Mouse (Mus musculus) bone marrow, adult 2 months (tissue): ENCODE measurements around the gene Lrmda. TPM values are rescaled to one million over a fixed set of nuclear protein-coding genes. Genes with fewer than 3 reads are reported as not detected.

Source experiments
- H3K27ac ChIP-seq: fragments of 200-500 bp; 2 replicates; pipeline ENCODE4 v1.5.1; 2012; ENCODE audit warnings: low read depth, mild to moderate bottlenecking, control low read depth, inconsistent platforms, low read length; ENCODE audit not compliant: control insufficient read depth, poor library complexity, insufficient read depth
- H3K4me1 ChIP-seq: fragments of 200-500 bp; 2 replicates; pipeline ENCODE4 v1.6.1; 2011; ENCODE audit warnings: low read length; ENCODE audit not compliant: control insufficient read depth, insufficient read depth
- H3K4me3 ChIP-seq: fragments of 200-500 bp; replicated peaks from 2 replicates; pipeline ENCODE3; 2011; ENCODE audit warnings: mild to moderate bottlenecking, low read depth, low read length, control low read depth; ENCODE audit not compliant: control insufficient read depth
- CTCF ChIP-seq: fragments of 200-500 bp; IDR thresholded peaks from 2 replicates; pipeline ENCODE4 v1.5.1; 2011; ENCODE audit warnings: low read length, control low read depth; ENCODE audit not compliant: control insufficient read depth, insufficient read depth
- POLR2A ChIP-seq: fragments of 200-500 bp; IDR thresholded peaks from 2 replicates; pipeline ENCODE4 v1.6.1; 2011; ENCODE audit warnings: low read depth, mild to moderate bottlenecking, control low read depth, low read length, borderline replicate concordance; ENCODE audit not compliant: control insufficient read depth
- WGBS: fragments of 180-500 bp; shearing (Covaris S2); methylation state at CpG from one replicate; pipeline ENCODE4 v1.1.7; 2018; 5-methylcytosine and 5-hydroxymethylcytosine counted together
- polyA plus RNA-seq: library from polyadenylated mRNA; stranded (reverse); fragments of >200 nt; gene quantifications from 2 replicates; pipeline ENCODE4 v1.2.4, GENCODE M21; 2011; ENCODE audit warnings: low replicate concordance; ENCODE audit not compliant: missing spikeins, insufficient read depth, insufficient read length

Gene Lrmda
- polyA plus RNA-seq, 1 experiment = 3.8 TPM

GRCm38 (mm10) chr14:22089866-22090470 is 70.5 kb downstream of the Lrmda start:
- Histone ChIP-seq H3K27ac (no peak overlapping the region), H3K4me3 (no peak overlapping the region), H3K4me1 (peaks cover 2% of the 10 kb centered on the region; the same call in 1 of the 2 replicates)
- WGBS = 83% methylated on average over 8 of the region's 8 CpGs
- TF ChIP-seq CTCF (no peak), POLR2A (no peak)

GRCm38 (mm10) chr14:22090778-22091211 is 71.3 kb downstream of the Lrmda start:
- H3K27ac ChIP-seq = no peak overlapping the region
- 77% methylated on average over 5 of the region's 5 CpGs for WGBS
- H3K4me1 ChIP-seq = no peaks in the 10 kb centered on the region; the same call in 1 of the 2 replicates
- TF ChIP-seq POLR2A (no peak), CTCF (no peak)
- H3K4me3 ChIP-seq = no peak overlapping the region

GRCm38 (mm10) chr14:22091306-22091705 is 71.8 kb downstream of the Lrmda start:
- TF ChIP-seq CTCF (no peak), POLR2A (no peak)
- Histone ChIP-seq H3K27ac (no peak overlapping the region), H3K4me3 (no peak overlapping the region), H3K4me1 (no peaks in the 10 kb centered on the region; the same call in 1 of the 2 replicates)
- whole genome bisulfite sequencing = 70% methylated on average over 4 of the region's 4 CpGs

- 93% methylated on average over 8 of the region's 8 CpGs for WGBS
- TF ChIP-seq POLR2A (no peak), CTCF (no peak)
These were observed 73.6 kb downstream of the Lrmda start for GRCm38 (mm10) chr14:22093124-22093523.

GRCm38 (mm10) chr14:22101961-22102805 is 82.7 kb downstream of the Lrmda start:
- TF ChIP-seq POLR2A (no peak), CTCF (no peak)
- H3K4me3 ChIP-seq = no peak overlapping the region
- 73% methylated on average over 14 of the region's 14 CpGs for WGBS
- no peaks in the 10 kb centered on the region for H3K4me1 ChIP-seq
- no peak overlapping the region for H3K27ac ChIP-seq

More at GRCm38 (mm10) chr14:22093124-22093523, 73.6 kb downstream of the Lrmda start:
- Histone ChIP-seq H3K4me1 (no peaks in the 10 kb centered on the region; the same call in 1 of the 2 replicates), H3K4me3 (no peak overlapping the region), H3K27ac (no peak overlapping the region)

GRCm38 (mm10) chr14:22105855-22106254 is 86.3 kb downstream of the Lrmda start:
- Histone ChIP-seq H3K27ac (no peak overlapping the region), H3K4me1 (no peaks in the 10 kb centered on the region), H3K4me3 (no peak overlapping the region)
- TF ChIP-seq CTCF = no peak
- TF ChIP-seq POLR2A = no peak
- WGBS = 87% methylated on average over 4 of the region's 4 CpGs

- Histone ChIP-seq H3K27ac (no peak overlapping the region), H3K4me3 (no peak overlapping the region), H3K4me1 (no peaks in the 10 kb centered on the region)
- no peak for TF ChIP-seq CTCF
- no peak for TF ChIP-seq POLR2A
- 73% methylated on average over 3 of the region's 3 CpGs for WGBS
These were observed 87.3 kb downstream of the Lrmda start for GRCm38 (mm10) chr14:22106777-22107176.

- TF ChIP-seq CTCF (no peak), POLR2A (no peak)
- Histone ChIP-seq H3K4me1 (no peaks in the 10 kb centered on the region), H3K27ac (no peak overlapping the region), H3K4me3 (no peak overlapping the region)
- WGBS = 70% methylated on average over 4 of the region's 4 CpGs
These were observed 89.9 kb downstream of the Lrmda start for GRCm38 (mm10) chr14:22109423-22109822.
